8 mouse cellular contexts compared by ENCODE assay signal in the genomic region with DNA sequence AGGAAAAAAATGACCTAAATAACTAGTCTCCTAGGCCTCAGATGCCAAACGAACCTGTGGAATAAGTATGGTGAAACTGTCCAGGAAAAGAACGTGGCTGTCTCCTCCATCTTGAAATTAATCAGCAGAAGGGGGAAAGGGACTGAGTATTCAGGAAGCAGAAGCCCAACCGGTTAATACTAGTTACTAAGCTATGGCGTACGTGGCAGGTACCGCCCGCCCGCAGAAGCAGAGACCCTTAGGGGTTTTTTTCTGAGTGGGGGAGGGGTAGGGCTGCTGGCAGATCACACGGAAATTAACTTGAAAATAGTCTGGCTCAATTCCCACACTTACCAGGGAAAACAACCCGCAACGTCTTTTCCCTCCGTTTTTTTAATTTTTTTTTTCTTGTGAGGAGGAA. TPM values are rescaled to one million over a fixed set of nuclear protein-coding genes. Genes with fewer than 3 reads are reported as not detected.
DNase-seq lines count a peak whose midpoint lies in the region; ATAC-seq lines count a peak whose summit lies in the region.

No protein-coding gene starts in this region.

- peaks cover 6% of the 10 kb centered on the region; the same call in 1 of the 2 replicates for H3K27me3 ChIP-seq in heart, embryonic 14.5 days (ENCODE audit: control insufficient read depth, insufficient read depth, low read length)

- peaks cover 32% of the 10 kb centered on the region for H3K36me3 ChIP-seq in heart, embryonic 14.5 days (ENCODE audit: control insufficient read depth, insufficient read depth, low read length)

- intact Hi-C loops in gastrocnemius, postnatal 36 days (cut with DNase I) = no loop called here

- no peaks in the 10 kb centered on the region for H3K9me3 ChIP-seq in heart, embryonic 14.5 days (ENCODE audit: control insufficient read depth, low read length)

- peak overlapping the region; percentile 62 to 67 for H3K4me3 ChIP-seq in heart, embryonic 14.5 days (ENCODE audit: control insufficient read depth in 1 of 2, insufficient read depth in 1 of 2, low read depth in 1 of 2, low read length in 2 of 2)

- H3K4me2 ChIP-seq in heart, embryonic 14.5 days (ENCODE audit: low read length) = peak overlapping the region; percentile 65

- DNase-seq in urinary bladder, postnatal 14 days (ENCODE audit: low spot score) = peak; percentile 4
- no peak for DNase-seq in urinary bladder, postnatal 4 days (ENCODE audit: low spot score in 2 of 2)
- DNase-seq in kidney, postnatal 10 days = peak; percentile 49
- DNase-seq in mesoderm, embryonic 11.5 days (ENCODE audit: low read depth, low spot score) = peak; percentile 64
- DNase-seq in thymus, postnatal 14 days = peak; percentile 44
- no peak for DNase-seq in gastrocnemius, postnatal 36 days

- H3K4me1 ChIP-seq in heart, embryonic 14.5 days (ENCODE audit: control insufficient read depth in 2 of 2, insufficient read depth in 2 of 2, low read length in 2 of 2) = no peaks in the 10 kb centered on the region

- peak overlapping the region; percentile 91 for H3K9ac ChIP-seq in heart, embryonic 14.5 days (ENCODE audit: low read length)

- peak overlapping the region; percentile 87 to 95 for H3K27ac ChIP-seq in heart, embryonic 14.5 days (replicated peaks in 1 of 2; ENCODE audit: control insufficient read depth in 1 of 2, insufficient read depth in 1 of 2, low read depth in 2 of 2, low read length in 2 of 2)

- ATAC-seq in common myeloid progenitor, adult 5-6 weeks (replicated peaks; ENCODE audit: low read depth, poor library complexity, severe bottlenecking) = peak; percentile 31
- ATAC-seq in heart, embryonic 14.5 days (ENCODE audit: insufficient number of reproducible peaks, insufficient read depth, low FRiP score, low read depth) = no peak

- 19% methylated on average over 12 of the region's 12 CpGs for WGBS in heart, embryonic 14.5 days

RNA-seq across cellular contexts. Expression of gene Rlim, which starts 1.0 kb away (rescaled TPM):
- total RNA-seq in common myeloid progenitor, adult 5-6 weeks (2017) = 125 and 139 TPM in 2 replicates
- 26.5 and 28.7 TPM in 2 replicates for polyA plus RNA-seq in heart, embryonic 14.5 days (2014; fragmentation: Nextera tagmentation; extraction: Ambion mirVana)
- total RNA-seq in gastrocnemius, postnatal 36 days (2021) = 10 to 100 TPM; 12.6 to 17.7 TPM

Comparison
In these comparisons a context has a peak if more than half of its experiments do, and no peak if none do; other contexts are left out.
1. DNase-seq: peak in urinary bladder, postnatal 14 days (single experiment), kidney, postnatal 10 days (single experiment), mesoderm, embryonic 11.5 days (single experiment) and thymus, postnatal 14 days (single experiment); none in urinary bladder, postnatal 4 days (0 of 2) and gastrocnemius, postnatal 36 days (0 of 2).